Mouse (Mus musculus) layer of hippocampus, adult 2 months (tissue): ENCODE data around the gene Gab1. TPM values are rescaled to one million over a fixed set of nuclear protein-coding genes. Genes with fewer than 3 reads are reported as not detected.

Source experiments
- DNase-seq, 2 experiments: peaks; one replicate each; pipeline ENCODE4 v3.0.0; 2022; ENCODE audit warnings: low spot score in 2 of 2
- H3K27ac ChIP-seq: fragments of 200-600 bp; 2 replicates; pipeline ENCODE4 v1.8.1; 2022
- H3K4me3 ChIP-seq: fragments of 200-600 bp; 2 replicates; pipeline ENCODE4 v1.8.1; 2022; ENCODE audit warnings: mild to moderate bottlenecking
- CTCF ChIP-seq: fragments of 200-600 bp; conservative IDR thresholded peaks from 2 replicates; pipeline ENCODE4 v1.8.1; 2022; ENCODE audit warnings: antibody characterized with exemption, mild to moderate bottlenecking, moderate library complexity
- total RNA-seq, 2 experiments: library from RNA; stranded (reverse); gene quantifications; 2 replicates each; pipeline ENCODE4 v1.2.3; 2021

Gene Gab1
- total RNA-seq, 2 experiments from 2014 or later = 14.8 to 17.5 TPM

DNA sequence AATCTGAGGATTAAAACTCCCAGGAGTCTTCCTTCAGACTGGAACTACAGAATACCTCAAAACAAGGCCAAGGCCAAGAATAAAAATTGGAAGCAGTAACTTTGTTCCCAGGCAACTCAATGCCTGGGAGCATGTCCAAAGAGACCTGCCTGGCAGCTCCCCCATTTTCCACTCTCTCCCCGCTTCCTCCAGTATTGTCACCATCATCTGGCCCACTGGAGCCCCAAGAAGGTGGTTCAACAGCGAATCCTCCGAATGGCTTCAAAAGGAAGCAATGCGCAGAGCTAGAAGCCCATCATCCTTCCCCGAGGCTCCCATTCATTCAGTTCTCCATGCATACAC lies 142.3 kb downstream of the Gab1 start:
- DNase-seq = peak; percentile 10 to 17
- no peak for TF ChIP-seq CTCF
- Histone ChIP-seq H3K27ac (peak overlapping the region; percentile 97), H3K4me3 (peak overlapping the region; percentile 92)

DNA sequence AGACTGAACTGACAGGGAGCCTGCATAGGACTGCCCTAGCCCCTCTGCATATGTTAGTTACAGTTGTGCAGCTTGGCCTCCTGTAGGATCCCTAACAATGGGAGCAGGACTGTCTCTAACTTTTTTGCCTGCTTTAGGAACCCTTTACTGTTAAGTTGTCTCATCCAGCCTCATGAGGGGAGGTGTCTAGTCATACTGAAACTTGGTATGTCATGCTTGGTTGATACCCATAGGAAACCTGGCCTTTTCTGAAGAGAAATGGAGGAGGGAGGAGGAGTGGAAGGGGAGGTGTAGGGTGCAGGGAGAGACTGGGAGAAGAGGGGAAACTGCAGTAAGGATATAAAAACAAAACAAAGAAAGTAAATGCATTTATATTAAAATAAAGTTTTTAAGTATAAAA lies 148.0 kb downstream of the Gab1 start:
- H3K27ac ChIP-seq = no peak overlapping the region
- TF ChIP-seq CTCF = no peak
- H3K4me3 ChIP-seq = no peak overlapping the region

DNA sequence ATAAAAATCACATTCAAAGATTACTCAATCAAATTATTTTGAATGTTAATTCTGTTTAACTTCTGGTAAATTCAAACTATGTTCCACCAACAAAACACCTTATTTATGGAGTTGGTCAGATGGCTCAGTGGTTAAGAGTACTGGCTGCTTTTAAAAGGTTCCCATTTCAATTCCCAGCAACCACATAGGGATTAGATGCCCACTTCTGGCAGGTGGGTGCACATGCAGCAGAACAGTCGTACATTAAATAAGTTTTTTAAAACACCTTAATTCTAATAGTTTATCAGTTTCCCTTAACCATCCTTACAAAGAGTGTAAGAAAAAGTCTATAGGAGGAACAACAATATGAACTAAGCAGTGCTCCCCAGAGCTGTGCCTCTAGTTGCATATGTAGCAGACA lies 165.9 kb downstream of the Gab1 start:
- no peak overlapping the region for H3K4me3 ChIP-seq
- no peak for DNase-seq
- TF ChIP-seq CTCF = peak; percentile 74

More for the DNA sequence above, 148.0 kb downstream of the Gab1 start:
- no peak for DNase-seq

More for the DNA sequence above, 165.9 kb downstream of the Gab1 start:
- H3K27ac ChIP-seq = no peak overlapping the region

Other genes starting within 250 kb of the Gab1 start
- gene Smarca5, start 141.0 kb downstream of the Gab1 start, total RNA-seq = 10 to 100 TPM; 58.5 to 59.3 TPM
- gene Usp38, start 134.4 kb upstream of the Gab1 start, total RNA-seq = 10 to 100 TPM; 23.3 to 26.0 TPM